Mouse (Mus musculus) lung, embryonic 14.5 days (tissue): ENCODE data around the gene Sugct. TPM values are rescaled to one million over a fixed set of nuclear protein-coding genes. Genes with fewer than 3 reads are reported as not detected.

Source experiments
- ATAC-seq: fragments of 200-750 bp; cut with Nextera tagmentation; 2 replicates; pipeline ENCODE4 v1.8.0; 2017; ENCODE audit warnings: mild to moderate bottlenecking, moderate TSS enrichment, moderate library complexity; ENCODE audit not compliant: insufficient read depth
- DNase-seq: peaks from one replicate; pipeline ENCODE4 v3.0.0-alpha.2; 2015
- H3K27ac ChIP-seq: fragments of 300-500 bp; sonication (generic); 2 replicates; pipeline ENCODE4 v1.5.1; 2014; ENCODE audit warnings: low read depth, mild to moderate bottlenecking, moderate library complexity
- H3K27me3 ChIP-seq: fragments of 300-500 bp; sonication (generic); 2 replicates; pipeline ENCODE4 v1.6.1; 2014; ENCODE audit warnings: low read length, control low read depth; ENCODE audit not compliant: insufficient read depth
- H3K36me3 ChIP-seq: fragments of 300-500 bp; sonication (generic); 2 replicates; pipeline ENCODE4 v1.6.1; 2014; ENCODE audit warnings: control low read depth; ENCODE audit not compliant: insufficient read depth
- H3K4me1 ChIP-seq: fragments of 300-500 bp; sonication (generic); 2 replicates; pipeline ENCODE4 v1.6.1; 2014; ENCODE audit warnings: antibody characterized with exemption, control low read depth; ENCODE audit not compliant: insufficient read depth
- H3K4me2 ChIP-seq: fragments of 300-500 bp; sonication (generic); 2 replicates; pipeline ENCODE4 v1.6.1; 2014; ENCODE audit warnings: mild to moderate bottlenecking
- H3K4me3 ChIP-seq: fragments of 300-500 bp; sonication (generic); 2 replicates; pipeline ENCODE4 v1.5.1; 2014; ENCODE audit warnings: low read depth, low read length
- H3K9ac ChIP-seq: fragments of 300-500 bp; sonication (generic); 2 replicates; pipeline ENCODE4 v1.6.1; 2014
- H3K9me3 ChIP-seq: fragments of 300-500 bp; sonication (generic); 2 replicates; pipeline ENCODE4 v1.6.1; 2016; ENCODE audit warnings: low read depth, low read length, control low read depth
- CTCF ChIP-seq: IDR thresholded peaks from 2 replicates; pipeline ENCODE4 v1.5.1; 2016; ENCODE audit warnings: antibody characterized with exemption, low read depth
- WGBS: fragments of 180-500 bp; shearing (Covaris S2); extraction: QIAGEN DNeasy Blood & Tissue Kit; methylation state at CpG from one replicate; pipeline ENCODE4 v1.1.7; 2014; 5-methylcytosine and 5-hydroxymethylcytosine counted together
- polyA plus RNA-seq: library from polyadenylated mRNA; unstranded; fragments of >200 nt; fragmentation: Nextera tagmentation; extraction: Ambion mirVana; gene quantifications from 2 replicates; pipeline ENCODE4 v1.2.1, GENCODE M21; 2014

The Sugct gene
- polyA plus RNA-seq, 1 experiment from 2014 or later = 3.0 TPM

- Histone ChIP-seq H3K36me3 (no peaks in the 10 kb centered on the region), H3K9ac (no peak overlapping the region), H3K4me3 (no peak overlapping the region), H3K9me3 (no peaks in the 10 kb centered on the region), H3K27me3 (no peaks in the 10 kb centered on the region), H3K4me1 (no peaks in the 10 kb centered on the region), H3K27ac (no peak overlapping the region), H3K4me2 (no peak overlapping the region)
- ATAC-seq (no peak), DNase-seq (no peak)
- TF ChIP-seq CTCF = no peak
- 72% methylated on average over 2 of the region's 2 CpGs for WGBS
Observed at GRCm38 (mm10) chr13:17039727-17040126, 655.6 kb downstream of the Sugct start.

DNA sequence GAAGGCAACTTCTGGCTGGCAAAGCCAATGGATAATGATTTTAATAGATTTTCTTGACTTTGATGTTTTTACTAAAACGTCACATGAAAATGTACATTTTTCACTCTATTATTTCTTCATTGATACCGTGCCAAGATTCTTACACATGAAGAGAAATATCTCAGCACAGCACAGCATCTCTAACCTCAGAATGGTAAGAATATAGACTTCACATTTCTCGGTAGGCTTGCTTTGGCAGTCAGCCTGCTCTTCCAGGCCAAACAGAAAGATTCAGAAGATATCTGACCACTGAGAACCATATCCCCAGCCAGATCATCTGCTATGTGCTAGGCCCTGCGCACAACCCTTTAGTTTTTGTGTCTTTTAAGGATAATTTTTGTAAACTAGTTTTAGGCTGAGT, 657.0 kb downstream of the Sugct start:
- Histone ChIP-seq H3K9me3 (no peaks in the 10 kb centered on the region), H3K36me3 (no peaks in the 10 kb centered on the region), H3K27ac (no peak overlapping the region), H3K4me1 (no peaks in the 10 kb centered on the region), H3K4me2 (no peak overlapping the region), H3K27me3 (no peaks in the 10 kb centered on the region), H3K4me3 (no peak overlapping the region), H3K9ac (no peak overlapping the region)
- WGBS = 60% methylated on average over 4 of the region's 4 CpGs
- ATAC-seq (peak; percentile 52; the same call in 1 of the 2 replicates), DNase-seq (no peak)
- TF ChIP-seq CTCF = no peak

- ATAC-seq (peak; percentile 24; the same call in 1 of the 2 replicates), DNase-seq (no peak)
- Histone ChIP-seq H3K4me1 (no peaks in the 10 kb centered on the region), H3K9ac (no peak overlapping the region), H3K9me3 (no peaks in the 10 kb centered on the region), H3K4me2 (no peak overlapping the region), H3K4me3 (no peak overlapping the region), H3K27me3 (no peaks in the 10 kb centered on the region), H3K36me3 (no peaks in the 10 kb centered on the region), H3K27ac (no peak overlapping the region)
- TF ChIP-seq CTCF = no peak
- WGBS = 63% methylated on average over 3 of the region's 3 CpGs
Observed at GRCm38 (mm10) chr13:17037899-17038298, 657.5 kb downstream of the Sugct start.

DNA sequence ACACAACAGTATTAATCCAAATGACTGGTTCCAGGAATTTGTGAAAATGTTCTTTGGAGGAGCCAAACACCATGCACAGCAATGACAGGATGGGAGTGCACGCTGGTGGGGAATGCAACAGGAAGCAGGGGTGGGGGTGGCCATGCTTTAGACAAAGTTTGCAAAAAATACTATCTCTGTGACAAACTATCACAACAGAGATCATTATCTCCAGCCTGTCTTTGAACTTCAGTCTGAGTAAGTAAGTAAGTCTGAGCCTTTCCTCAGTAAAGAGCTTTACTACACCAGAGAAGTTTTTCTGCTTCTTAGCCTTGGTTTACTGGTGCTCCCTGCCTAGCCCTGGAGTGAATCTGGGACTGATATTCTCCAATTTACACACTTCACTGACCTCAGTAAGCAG, 664.6 kb downstream of the Sugct start:
- no peaks in the 10 kb centered on the region for H3K27me3 ChIP-seq
- no peak overlapping the region for H3K4me2 ChIP-seq
- H3K9ac ChIP-seq = no peak overlapping the region
- 61% methylated on average over 1 of the region's 1 CpGs for whole genome bisulfite sequencing
- no peaks in the 10 kb centered on the region for H3K36me3 ChIP-seq
- no peak overlapping the region for H3K4me3 ChIP-seq
- no peaks in the 10 kb centered on the region for H3K4me1 ChIP-seq
- no peak for ATAC-seq
- H3K27ac ChIP-seq = no peak overlapping the region
- TF ChIP-seq CTCF = no peak
- no peaks in the 10 kb centered on the region for H3K9me3 ChIP-seq
- DNase-seq = no peak

DNA sequence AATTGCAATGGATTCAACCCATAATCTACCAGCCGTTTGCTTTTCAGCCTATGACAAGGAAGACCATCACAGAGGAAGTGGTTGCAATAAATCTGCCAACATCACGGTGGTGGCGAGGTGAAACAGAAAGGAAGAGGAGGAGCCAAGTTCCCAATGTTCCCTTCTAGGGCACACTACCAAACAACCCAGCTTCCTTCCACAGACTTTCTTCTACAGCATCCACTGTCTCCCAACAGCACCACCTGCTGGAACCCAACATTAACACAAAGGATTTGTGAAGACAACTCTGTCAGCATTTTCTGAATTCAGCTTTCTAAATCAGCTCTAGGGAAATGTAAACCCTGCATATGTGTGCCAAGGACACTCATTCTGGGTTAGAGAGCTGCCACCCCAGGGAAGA, 666.8 kb downstream of the Sugct start:
- TF ChIP-seq CTCF = peak; percentile 75
- no peak overlapping the region for H3K9ac ChIP-seq
- no peak overlapping the region for H3K27ac ChIP-seq
- peak; percentile 88 for DNase-seq
- H3K36me3 ChIP-seq = no peaks in the 10 kb centered on the region
- no peaks in the 10 kb centered on the region for H3K27me3 ChIP-seq
- ATAC-seq = peak; percentile 70
- no peak overlapping the region for H3K4me3 ChIP-seq
- no peaks in the 10 kb centered on the region for H3K4me1 ChIP-seq
- WGBS = 35% methylated on average over 3 of the region's 3 CpGs
- no peaks in the 10 kb centered on the region for H3K9me3 ChIP-seq
- no peak overlapping the region for H3K4me2 ChIP-seq

GRCm38 (mm10) chr13:17027846-17028529, 667.4 kb downstream of the Sugct start:
- Histone ChIP-seq H3K4me1 (no peaks in the 10 kb centered on the region), H3K9me3 (no peaks in the 10 kb centered on the region), H3K36me3 (no peaks in the 10 kb centered on the region), H3K9ac (no peak overlapping the region), H3K27me3 (no peaks in the 10 kb centered on the region), H3K4me3 (no peak overlapping the region), H3K27ac (no peak overlapping the region), H3K4me2 (no peak overlapping the region)
- peak; percentile 77 for ATAC-seq
- WGBS = 90% methylated on average over 4 of the region's 4 CpGs
- DNase-seq = no peak
- no peak for TF ChIP-seq CTCF

- Histone ChIP-seq H3K9ac (no peak overlapping the region), H3K4me2 (no peak overlapping the region), H3K36me3 (no peaks in the 10 kb centered on the region), H3K27ac (no peak overlapping the region), H3K4me1 (no peaks in the 10 kb centered on the region), H3K9me3 (no peaks in the 10 kb centered on the region), H3K4me3 (no peak overlapping the region), H3K27me3 (no peaks in the 10 kb centered on the region)
- ATAC-seq (no peak), DNase-seq (no peak)
- no peak for TF ChIP-seq CTCF
- WGBS = 82% methylated on average over 2 of the region's 2 CpGs
Observed at GRCm38 (mm10) chr13:17027001-17027400, 668.4 kb downstream of the Sugct start.
